Mouse (Mus musculus) kidney, adult 11 months (tissue): ENCODE results near the gene Psmd7.

Experiments used
- DNase-seq: peaks from one replicate; pipeline ENCODE4 v3.0.0; 2022

Gene Psmd7

DNA sequence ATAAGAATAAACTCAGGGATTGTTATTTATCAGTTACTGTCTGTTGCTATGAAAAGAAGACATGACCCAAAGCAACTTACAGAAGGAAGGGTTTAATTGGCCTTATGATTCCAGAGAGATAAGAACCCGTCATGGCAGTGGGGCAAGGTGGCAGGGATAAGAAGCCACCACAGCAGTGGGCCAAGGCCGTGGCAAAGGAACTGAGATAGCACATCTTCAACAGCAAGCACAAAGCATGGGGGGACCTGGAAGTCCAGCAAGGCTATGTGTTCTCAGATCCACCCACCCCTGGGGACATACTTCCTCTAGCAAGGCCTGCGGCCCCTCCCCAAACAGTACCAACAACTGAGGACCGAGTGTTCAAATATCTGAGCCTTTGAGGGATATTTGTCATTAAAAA is 10.6 kb downstream of the Psmd7 start:
- DNase-seq = no peak

DNA sequence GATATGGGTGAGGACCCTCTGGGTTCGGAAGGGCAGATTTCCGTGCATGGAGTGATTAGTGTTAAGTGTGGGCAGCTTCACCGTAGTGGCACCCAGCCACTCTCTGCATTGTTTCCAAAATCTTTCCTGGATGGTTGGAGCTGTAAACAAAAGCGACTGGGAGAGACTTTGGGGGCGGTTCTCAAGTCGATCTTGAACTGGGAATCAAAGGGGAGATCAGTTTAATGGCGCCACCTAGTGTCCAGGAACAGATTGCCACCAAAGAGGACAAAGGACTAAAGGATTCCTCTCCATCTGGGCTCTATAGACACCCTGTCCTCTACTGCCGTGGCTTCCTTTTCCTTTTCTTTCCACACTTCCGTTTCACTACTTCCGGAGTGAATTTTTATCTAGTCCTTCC is 11.6 kb downstream of the Psmd7 start:
- DNase-seq = peak; percentile 65

DNA sequence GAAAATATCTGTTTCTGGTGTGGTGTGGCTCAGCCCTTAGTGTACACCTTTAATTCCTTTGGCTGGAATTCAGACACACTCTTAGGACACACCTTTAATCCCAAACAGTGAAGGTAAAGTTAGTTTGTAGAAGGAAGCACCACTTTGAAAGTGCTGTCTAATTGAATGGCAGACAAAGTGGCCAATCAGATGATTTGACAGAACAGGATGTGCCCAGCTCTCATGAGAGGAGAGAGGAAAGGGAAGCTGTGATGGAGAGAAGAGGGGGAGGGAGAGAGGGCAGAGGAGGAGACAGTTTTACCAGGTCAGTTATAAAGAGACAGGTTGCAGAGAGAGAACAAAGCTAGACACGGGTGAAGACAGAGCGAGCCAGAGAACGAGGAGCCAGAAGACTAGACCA is 13.5 kb downstream of the Psmd7 start:
- no peak for DNase-seq

DNA sequence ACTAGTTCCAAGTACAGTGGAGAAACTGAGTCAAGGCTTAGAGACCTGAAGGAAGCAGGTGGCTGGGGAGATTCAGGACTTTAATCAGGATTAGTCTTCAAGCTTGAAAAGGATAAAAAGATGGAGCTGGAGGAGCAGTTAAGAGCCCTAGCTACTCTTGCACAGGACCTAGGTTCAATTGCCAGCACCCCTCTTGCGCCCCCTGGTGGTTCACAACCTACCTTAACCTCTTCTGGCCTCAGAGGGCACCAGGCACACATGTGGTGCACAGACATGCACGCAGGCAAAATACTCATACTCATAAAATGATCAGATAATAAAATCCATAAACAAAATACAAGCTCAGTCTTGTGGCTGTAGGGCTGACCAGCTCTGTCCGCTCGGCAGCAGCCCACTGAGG is 15.8 kb downstream of the Psmd7 start:
- DNase-seq = peak; percentile 32

DNA sequence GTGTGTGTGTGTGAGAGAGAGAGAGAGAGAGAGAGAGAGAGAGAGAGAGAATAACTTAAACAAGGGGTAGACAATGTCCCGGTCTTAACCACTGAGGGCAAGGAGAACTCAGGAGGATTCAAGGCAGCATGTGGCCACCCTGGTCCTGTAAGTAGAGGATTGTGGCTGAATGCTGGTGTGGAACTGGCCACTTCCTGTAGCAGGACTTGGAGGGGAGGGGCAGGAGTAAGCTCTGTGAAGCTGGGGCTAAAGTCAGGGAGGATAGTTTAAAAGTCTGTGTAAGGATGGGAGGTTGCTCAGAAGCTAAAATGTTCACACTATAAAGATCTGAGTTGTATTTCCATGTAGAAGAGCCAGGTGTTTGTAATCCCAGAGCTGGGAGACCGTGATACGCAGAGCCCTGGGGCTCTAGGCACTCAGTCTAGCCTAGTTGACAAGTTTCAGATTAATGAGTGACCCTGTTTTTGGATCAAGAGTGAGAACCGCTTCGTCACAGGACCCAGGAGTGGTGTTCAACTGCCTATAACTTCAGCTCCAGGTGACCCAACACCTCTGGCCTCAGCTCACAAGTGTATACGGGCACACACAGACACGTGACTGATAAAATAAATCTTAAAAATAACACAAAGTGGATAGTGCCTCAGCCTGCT is 16.7 kb downstream of the Psmd7 start:
- peak; percentile 50 for DNase-seq

DNA sequence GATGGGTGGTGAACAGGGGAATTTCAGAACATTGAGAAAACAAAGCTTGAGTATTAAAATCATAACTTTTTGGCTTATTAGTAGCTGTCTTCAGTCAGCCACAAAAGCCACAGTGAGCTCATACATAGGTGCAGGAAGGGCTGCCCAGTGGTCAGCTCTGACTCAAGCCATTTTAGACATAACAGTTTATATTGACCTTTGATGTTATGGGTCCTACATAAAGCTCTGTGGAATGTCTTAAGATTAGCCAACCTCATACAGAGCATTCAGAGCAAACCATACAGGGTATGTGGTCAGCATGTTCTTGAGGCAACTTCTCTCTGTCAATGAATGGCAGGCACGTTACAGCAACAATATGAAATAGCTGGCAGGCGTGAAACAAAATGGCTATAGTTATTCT is 17.2 kb downstream of the Psmd7 start:
- DNase-seq = no peak

DNA sequence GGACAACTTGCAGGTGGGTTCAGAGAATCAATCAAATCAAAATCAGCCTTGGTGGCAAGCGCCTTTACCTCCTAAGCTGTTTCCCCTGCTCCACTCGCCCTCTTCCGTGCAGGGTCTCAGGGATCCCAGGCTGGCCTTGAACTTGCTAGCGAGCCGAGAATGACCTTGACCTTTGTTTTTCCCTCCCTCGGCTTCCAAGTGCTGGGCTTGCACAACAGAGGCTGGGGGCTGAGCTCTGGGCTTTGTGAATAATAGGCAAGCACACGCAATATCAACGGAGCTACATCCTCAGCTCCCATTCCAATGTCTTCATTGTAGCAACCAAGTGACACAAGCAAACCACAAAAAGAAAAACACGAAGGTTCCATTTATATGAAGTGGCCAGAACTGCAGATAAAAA is 26.1 kb downstream of the Psmd7 start:
- no peak for DNase-seq

DNA sequence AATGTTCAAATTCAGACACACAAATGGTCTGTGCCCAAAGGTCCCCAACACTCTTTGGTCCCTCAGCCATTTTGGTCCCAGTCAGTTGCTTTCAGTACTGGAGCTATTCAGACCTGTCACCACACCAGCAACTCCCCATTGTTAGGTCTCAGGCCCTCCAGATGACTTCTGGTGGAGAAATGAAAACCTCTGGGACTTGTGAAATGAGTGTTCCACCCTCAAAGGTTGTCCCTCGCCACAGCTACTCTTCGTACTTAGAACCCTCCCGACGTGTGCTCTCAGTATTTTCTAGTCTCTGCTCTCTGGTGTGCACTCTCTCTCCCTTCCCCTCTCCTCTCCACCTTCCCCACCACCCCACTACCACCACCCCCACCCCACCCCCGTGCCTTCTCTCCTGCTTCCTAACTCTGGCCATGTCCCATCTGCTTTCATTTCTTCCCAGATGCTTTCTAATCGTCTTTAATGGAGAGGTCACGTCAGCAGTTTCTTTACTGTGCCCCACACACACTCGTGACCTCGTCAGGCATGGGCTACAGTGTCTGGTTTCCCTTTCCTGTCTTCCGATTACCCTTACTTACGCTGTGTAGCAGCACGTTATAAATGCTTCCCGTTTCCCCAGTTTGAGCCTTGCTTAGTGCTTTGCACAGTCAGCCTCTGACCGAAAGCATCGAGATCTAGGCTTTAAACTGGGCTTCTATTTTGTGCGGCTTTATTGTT is 27.3 kb downstream of the Psmd7 start:
- no peak for DNase-seq

DNA sequence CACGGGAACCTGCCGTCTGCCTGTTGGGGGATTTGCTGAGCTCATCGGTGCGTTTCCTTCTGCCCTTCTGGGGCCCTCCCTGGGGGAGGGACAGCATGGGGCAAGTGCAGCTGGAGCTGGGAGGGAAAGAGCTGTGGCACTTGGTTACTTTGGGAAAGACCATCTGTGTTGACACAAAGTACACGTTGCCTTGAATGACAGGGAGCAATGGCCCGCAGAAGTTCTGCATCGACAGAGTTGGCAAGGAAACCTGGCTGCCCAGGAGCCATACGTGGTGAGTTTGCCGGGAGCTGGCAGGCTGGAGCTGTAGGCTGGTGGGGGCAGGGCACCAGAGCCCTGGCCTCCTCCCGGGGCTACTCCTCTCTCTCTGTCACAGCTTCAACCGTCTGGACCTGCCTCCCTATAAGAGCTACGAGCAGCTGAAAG is 31.7 kb downstream of the Psmd7 start:
- peak; percentile 23 for DNase-seq

DNA sequence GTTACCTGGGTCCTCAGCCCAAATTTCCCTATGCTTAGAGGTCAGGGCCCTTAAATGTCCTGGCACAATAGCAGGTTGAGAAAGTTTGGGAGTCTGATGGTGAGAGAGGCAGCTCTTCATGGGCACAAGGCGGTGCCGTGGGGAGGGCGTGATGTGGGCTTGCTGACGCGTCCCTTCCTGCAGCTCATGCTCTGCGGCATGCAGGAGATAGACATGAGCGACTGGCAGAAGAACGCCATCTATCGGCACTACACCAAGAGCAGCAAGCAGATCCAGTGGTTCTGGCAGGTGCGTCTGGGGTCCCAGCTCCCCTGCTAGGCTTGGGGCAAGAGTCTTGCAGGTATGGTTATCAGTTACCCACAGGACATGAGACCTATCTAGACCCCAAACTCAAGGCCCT is 33.0 kb downstream of the Psmd7 start:
- no peak for DNase-seq

DNA sequence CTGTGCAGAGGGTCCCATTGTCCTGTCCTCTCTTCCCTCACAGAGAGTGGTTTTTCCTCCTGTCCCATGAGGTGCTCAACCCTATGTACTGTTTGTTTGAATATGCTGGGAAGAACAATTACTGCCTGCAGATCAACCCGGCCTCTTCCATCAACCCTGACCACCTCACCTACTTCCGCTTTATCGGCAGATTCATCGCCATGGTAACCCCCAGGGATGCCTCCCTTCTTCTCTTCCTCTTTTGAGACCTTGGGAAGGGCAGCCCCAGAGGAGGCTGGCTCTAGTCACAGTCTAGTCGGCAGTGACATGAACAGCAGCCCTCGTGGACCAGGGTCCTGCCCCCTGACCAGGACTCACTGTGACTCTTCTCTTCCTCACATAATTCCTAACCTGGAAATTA is 36.0 kb downstream of the Psmd7 start:
- DNase-seq = no peak

DNA sequence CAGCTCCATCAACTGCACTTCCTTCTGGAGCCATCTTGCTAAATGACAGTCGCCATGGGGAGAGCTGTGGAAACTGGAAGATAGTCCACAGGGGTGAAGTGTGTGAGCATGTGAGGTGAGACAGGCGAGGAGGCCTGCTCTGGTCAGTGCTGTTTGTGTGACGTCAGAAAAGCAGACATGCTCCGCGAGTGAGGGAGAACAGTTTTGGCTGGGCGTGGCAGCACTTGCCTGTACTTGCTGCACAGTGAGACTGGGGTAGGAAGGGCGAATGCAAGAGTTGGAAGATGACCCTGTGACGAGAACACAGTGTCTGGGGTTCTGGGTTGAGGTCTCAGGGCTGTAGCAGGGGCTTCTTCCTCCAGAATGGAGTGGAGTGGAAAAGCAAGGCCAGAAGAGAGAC is 41.4 kb downstream of the Psmd7 start:
- DNase-seq = no peak

DNA sequence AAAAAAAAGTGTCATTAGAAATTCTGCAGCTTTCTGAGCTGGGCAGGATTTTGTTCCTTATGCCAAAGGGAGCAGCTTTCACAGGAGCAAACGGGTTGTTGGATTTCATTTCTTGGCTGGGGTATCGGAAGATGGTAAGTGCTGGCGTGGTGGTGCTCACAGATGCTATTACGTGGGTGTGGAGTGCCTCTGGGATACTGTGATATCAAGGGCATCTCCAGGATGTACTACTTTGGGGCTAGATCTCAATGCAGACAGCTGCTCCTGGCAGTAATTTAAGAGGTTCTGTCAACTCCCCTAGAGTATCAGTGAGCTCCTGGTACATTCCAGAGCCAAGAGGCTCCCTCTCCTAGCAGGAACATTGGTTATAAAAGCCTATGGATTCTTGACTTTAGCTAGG is 42.1 kb downstream of the Psmd7 start:
- no peak for DNase-seq

DNA sequence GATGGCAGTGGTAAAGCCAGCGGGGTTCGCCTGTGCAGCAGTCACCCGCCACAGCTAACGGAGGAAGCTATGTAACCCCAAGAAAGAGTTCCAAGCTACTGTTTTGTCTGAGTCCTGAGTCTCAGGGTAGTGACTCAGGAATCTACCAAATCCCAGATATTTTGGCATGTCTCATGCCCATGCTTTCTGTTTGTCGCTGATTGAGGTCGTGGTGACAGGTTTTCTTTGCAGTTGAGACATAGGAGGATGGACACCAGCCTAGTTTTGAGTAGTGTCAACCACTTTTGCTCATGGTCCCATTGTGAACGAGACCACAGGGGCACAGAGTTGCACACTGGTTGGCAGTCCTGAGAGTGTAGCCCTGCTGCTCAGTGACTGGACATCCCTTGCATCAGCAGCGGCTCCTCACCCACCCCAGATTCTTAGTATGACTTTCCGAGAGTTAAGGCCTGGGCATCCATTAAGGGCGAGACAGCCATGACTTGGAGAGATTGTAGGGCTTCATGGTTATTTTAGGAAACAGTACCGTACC is 42.6 kb downstream of the Psmd7 start:
- DNase-seq = no peak

DNA sequence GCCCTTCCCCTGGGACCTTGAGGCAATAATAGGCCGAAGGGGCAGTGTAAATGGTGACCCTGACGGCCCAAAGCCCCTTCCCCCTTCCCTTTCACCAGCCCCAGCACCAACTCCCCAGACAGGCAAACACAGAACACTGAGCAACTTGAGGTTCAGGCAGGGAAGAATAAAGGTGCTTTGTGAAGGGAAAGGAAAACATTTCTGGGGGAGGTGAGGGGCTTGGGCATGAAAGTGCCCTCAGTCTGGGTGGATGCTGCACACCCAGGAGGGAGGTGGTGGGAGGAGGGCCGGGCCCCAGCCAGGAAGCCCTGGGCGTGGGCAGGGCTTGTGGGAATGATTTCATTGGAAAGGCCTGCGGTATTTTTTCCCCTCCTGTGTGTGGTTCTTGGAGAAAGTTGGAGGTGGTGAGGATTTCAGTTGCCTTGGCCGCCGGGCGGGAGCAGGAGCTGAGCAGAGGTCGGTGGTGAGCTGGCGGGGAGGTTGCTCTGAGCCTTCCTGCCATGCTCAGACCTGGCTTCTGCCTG is 43.6 kb downstream of the Psmd7 start:
- no peak for DNase-seq

DNA sequence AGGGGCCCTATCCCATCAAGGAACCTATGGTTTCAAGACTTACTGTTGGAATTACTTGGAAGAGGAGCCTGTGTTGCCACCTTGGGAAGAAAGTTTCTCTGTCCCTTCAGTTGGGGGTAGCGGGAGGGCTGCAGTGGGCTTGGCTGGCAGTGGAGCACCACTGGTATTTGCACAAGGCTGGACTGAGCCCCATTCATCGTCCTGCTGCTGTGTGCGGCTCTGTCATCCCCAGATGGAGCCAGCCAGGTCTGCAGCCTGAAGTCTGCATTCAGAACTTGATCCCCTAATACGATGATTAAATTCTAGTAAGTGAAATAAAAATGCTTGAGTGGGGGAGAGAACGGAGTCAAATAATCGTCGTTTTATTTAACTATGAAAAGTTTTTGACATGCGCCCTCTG is 44.1 kb downstream of the Psmd7 start:
- no peak for DNase-seq

DNA sequence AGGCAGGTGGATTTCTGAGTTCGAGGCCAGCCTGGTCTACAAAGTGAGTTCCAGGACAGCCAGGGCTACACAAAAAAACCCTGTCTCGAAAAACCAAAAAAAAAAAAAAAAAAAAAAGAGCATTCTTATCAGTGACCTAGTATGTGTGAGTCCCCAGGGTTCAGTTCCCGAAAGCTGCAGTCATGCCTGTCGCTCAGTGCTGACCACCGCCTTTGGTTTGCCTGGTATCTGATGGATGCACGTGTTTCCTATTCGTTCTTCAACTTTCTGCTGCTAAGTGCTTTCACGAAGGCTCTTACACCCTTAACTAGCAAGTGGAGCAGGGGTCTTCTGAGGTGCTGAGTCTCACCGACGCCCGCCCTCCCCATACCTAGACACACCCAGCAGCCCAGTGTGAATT is 44.5 kb downstream of the Psmd7 start:
- DNase-seq = no peak

DNA sequence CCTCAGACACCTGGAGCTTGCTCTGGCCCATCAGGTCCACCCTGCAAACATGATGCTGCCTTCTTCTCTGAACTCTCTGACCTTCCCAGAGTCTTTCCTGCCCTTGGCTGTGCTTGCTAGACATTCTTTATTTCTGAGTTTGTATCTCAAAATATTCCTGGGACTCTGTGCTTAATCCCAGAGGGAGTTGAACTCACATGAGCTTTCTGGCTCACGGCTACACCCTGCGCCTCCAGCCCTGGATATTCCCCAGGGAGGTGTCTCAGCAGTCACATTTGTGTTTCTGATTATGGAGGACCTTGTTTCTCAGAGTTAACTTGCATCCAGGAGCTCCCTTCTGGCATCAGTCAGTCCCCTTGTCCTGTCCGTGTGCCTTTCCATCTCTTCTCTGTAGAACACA is 46.1 kb downstream of the Psmd7 start:
- no peak for DNase-seq

DNA sequence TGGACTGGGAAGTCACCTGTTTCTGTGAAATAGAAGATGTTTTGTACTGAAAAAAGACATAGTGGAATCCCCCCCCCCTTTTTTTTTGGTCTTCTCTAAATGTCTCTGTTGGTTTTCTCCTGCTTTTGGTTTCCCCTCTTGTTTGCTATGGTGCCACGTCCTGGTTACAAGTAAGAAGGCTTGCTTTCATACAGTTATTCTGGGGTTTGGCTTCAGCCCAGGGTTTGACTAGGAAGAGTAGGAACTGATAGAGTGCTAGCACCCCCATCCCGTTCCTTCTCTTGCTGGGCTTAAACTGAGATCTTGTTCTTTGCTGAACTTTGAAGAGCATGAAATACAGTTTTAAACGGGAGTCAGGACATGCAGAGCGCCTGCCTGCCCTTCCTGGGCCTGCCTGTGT is 46.9 kb downstream of the Psmd7 start:
- no peak for DNase-seq

DNA sequence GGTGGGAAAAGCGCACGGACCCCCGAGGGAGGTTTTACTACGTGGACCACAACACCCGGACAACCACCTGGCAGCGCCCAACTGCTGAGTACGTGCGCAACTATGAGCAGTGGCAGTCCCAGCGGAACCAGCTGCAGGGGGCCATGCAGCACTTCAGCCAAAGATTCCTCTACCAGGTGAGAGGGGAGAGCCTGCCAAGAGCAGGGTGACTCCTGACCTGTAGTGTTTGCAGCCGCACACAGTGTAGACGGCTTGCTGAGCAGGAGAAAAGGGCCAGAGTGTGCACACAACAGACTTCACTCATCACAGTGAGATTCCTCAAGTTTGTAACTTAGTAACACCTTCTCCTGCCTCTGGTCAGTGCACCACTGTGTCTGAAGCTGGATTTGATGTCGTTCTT is 47.6 kb downstream of the Psmd7 start:
- DNase-seq = no peak

DNA sequence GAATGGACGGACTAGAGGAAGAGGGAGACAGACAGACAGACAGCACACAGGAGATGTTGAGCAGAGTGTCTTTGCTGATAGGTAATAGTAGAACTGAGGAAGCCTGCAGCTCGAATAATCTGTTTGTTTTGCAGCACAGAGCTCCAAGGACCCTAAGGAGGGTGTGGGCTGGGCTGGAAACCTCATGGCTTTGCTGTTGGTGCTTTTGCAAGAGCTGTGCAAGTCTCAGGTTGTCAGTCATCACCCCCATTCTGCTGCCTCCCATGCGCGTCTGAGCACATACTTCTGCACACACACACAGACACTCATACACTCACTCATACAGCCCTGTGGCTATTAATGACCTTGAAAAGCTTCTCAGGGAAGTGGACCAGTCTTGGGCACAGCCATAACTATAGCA is 50.8 kb downstream of the Psmd7 start:
- no peak for DNase-seq
